Mouse (Mus musculus) stomach, embryonic 14.5 days (tissue): ENCODE results near the gene Reps2. TPM values are rescaled to one million over a fixed set of nuclear protein-coding genes. Genes with fewer than 3 reads are reported as not detected.
A peak's percentile ranks its signal among the peaks of the same experiment; 100 is the strongest.

Experiments
- ATAC-seq: fragments of 200-750 bp; cut with Nextera tagmentation; 2 replicates; pipeline ENCODE4 v1.8.0; 2017; ENCODE audit warnings: low read depth, moderate TSS enrichment; ENCODE audit not compliant: insufficient number of reproducible peaks, insufficient read depth, low FRiP score
- H3K27ac ChIP-seq: fragments of 300-500 bp; sonication (generic); 2 replicates; pipeline ENCODE4 v1.5.1; 2014; ENCODE audit warnings: mild to moderate bottlenecking, low read length, moderate library complexity, mixed read lengths
- H3K27me3 ChIP-seq: fragments of 300-500 bp; sonication (generic); 2 replicates; pipeline ENCODE4 v1.6.1; 2014; ENCODE audit warnings: low read length, control low read depth, mixed read lengths; ENCODE audit not compliant: control insufficient read depth, insufficient read depth
- H3K36me3 ChIP-seq: fragments of 300-500 bp; sonication (generic); 2 replicates; pipeline ENCODE4 v1.6.1; 2014; ENCODE audit warnings: mild to moderate bottlenecking, control low read depth, low read length, moderate library complexity, mixed read lengths; ENCODE audit not compliant: control insufficient read depth, insufficient read depth
- H3K4me1 ChIP-seq: fragments of 300-500 bp; sonication (generic); 2 replicates; pipeline ENCODE4 v1.6.1; 2014; ENCODE audit warnings: low read length, control low read depth, mixed read lengths; ENCODE audit not compliant: control insufficient read depth, insufficient read depth
- H3K4me2 ChIP-seq: fragments of 300-500 bp; sonication (generic); replicated peaks from 2 replicates; pipeline ENCODE4 v1.6.1; 2014; ENCODE audit warnings: low read depth, low read length, control low read depth
- H3K4me3 ChIP-seq: fragments of 300-500 bp; sonication (generic); 2 replicates; pipeline ENCODE4 v1.5.1; 2014; ENCODE audit warnings: low read depth, low read length, control low read depth
- H3K9ac ChIP-seq: fragments of 300-500 bp; sonication (generic); replicated peaks from 2 replicates; pipeline ENCODE4 v1.6.1; 2014; ENCODE audit warnings: low read depth, mild to moderate bottlenecking, control low read depth, low read length, moderate library complexity, mixed read lengths
- H3K9me3 ChIP-seq: fragments of 300-500 bp; sonication (generic); 2 replicates; pipeline ENCODE4 v1.6.1; 2016; ENCODE audit warnings: low read depth, low read length, control low read depth; ENCODE audit not compliant: control insufficient read depth
- WGBS: fragments of 180-500 bp; shearing (Covaris S2); extraction: QIAGEN DNeasy Blood & Tissue Kit; methylation state at CpG from one replicate; pipeline ENCODE4 v1.1.7; 2014; 5-methylcytosine and 5-hydroxymethylcytosine counted together
- polyA plus RNA-seq: library from polyadenylated mRNA; unstranded; fragments of >200 nt; fragmentation: Nextera tagmentation; extraction: Ambion mirVana; gene quantifications from 2 replicates; pipeline ENCODE4 v1.2.1, GENCODE M21; 2014

Reps2 gene
- polyA plus RNA-seq, 1 experiment from 2014 or later, result 3.2 TPM

DNA sequence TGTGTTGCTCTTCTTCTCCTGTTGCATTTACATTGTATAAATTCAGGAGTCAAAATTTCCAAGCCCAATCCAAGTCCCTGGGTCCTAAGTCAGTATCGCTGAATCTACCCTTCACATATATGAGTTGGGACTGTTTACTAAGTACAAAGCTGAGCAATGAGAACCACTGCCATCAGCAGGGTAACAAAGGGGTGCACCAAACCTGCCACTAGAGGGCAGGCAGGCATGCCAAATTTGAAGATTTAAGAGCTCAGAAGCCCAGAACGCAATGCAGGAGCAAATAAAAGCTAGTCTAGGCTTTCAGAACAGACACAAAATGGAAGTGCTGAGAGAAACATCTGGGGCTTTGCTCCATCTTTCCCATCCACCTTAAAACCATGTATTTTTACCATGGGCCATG lies 116.2 kb downstream of the Reps2 start:
- H3K27ac ChIP-seq, result no peak overlapping the region
- H3K9me3 ChIP-seq, result no peaks in the 10 kb centered on the region
- H3K27me3 ChIP-seq, result no peaks in the 10 kb centered on the region
- no peaks in the 10 kb centered on the region for H3K4me1 ChIP-seq
- no peak for ATAC-seq
- H3K9ac ChIP-seq, result no peak overlapping the region
- no peaks in the 10 kb centered on the region for H3K36me3 ChIP-seq
- no peak overlapping the region for H3K4me2 ChIP-seq
- H3K4me3 ChIP-seq, result no peak overlapping the region
- WGBS, result 38% methylated on average over 2 of the region's 2 CpGs

DNA sequence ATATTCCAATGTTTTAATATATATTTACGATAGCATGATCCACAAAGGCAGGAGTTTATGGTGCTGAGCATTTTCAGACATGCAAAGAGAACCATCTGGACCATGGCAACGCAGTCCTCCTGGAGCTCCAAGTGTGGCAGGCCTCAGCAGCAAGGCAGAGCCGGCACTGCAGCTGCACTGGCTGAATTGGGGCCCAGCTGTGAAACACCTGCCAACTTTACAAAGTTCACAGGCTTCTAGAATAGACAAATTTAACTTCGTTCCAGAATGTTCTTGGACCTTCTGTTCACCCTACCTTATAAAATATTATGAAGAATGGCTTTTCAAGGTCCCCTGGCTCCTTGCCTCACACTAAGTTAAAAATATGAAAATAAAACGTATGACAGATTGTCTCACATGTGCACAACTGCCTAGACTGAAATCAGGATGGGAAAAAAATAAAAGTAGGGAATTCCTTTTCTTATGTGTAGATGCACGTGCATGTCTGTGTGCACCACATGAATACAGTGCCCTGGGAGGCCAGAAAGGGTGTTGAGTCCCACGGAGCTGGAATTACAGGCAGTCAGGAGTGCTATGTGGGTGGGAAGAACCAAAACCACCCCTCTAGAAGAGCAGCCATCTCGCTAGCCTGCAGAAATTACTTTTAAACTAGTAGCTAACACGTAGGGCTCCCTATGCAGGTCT lies 121.5 kb downstream of the Reps2 start:
- 40% methylated on average over 9 of the region's 9 CpGs for WGBS
- peak; percentile 85; the same call in 1 of the 2 replicates for ATAC-seq
- Histone ChIP-seq H3K36me3 (no peaks in the 10 kb centered on the region), H3K27ac (peak overlapping the region; percentile 66), H3K4me1 (no peaks in the 10 kb centered on the region), H3K9ac (no peak overlapping the region), H3K27me3 (no peaks in the 10 kb centered on the region), H3K4me2 (no peak overlapping the region), H3K9me3 (no peaks in the 10 kb centered on the region), H3K4me3 (no peak overlapping the region)

DNA sequence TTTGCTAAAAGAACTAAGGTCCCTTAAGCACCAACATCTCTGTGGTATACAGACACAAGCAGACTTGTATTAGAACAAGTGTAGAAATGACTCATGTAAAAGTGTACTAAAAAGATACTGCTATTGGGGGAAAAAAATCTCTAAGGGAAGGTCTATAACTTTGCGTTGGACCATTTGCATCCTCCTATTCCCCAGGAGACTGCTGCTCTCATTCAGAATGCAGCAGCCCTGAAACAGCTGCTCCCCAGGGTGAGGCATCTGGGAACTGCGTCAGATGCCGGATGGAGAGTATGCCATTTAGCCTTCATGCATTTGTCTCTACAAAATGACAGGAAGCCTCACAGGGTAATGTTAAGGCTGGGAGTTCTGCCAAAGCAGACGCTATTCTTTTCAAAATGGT lies 122.3 kb downstream of the Reps2 start:
- no peak for ATAC-seq
- no peaks in the 10 kb centered on the region for H3K9me3 ChIP-seq
- H3K4me1 ChIP-seq, result no peaks in the 10 kb centered on the region
- H3K4me3 ChIP-seq, result no peak overlapping the region
- no peaks in the 10 kb centered on the region for H3K36me3 ChIP-seq
- H3K4me2 ChIP-seq, result no peak overlapping the region
- no peak overlapping the region for H3K9ac ChIP-seq
- H3K27me3 ChIP-seq, result no peaks in the 10 kb centered on the region
- 43% methylated on average over 4 of the region's 4 CpGs for WGBS
- no peak overlapping the region for H3K27ac ChIP-seq

DNA sequence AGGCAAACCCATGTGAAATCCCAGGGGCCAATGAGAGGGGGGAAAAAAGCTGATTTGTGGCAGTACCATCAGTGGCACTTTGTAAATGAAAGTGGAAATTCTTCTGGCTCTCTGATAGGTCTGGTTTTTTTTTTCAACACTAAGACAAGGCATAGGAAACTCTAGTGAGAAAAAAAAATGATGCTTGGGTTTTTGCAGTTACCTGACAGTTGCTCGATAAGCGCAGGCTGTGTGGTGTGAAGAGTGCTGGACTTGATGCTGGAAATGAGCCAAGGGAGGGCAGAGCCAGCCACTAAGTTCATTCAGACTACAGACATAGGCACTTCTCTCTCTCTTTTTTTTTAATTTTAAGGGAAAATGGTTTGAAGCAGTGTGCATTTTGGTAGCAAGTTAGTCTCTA lies 123.1 kb downstream of the Reps2 start:
- no peak for ATAC-seq
- H3K27ac ChIP-seq, result no peak overlapping the region
- no peaks in the 10 kb centered on the region for H3K4me1 ChIP-seq
- H3K4me3 ChIP-seq, result no peak overlapping the region
- H3K36me3 ChIP-seq, result no peaks in the 10 kb centered on the region
- no peaks in the 10 kb centered on the region for H3K9me3 ChIP-seq
- H3K9ac ChIP-seq, result no peak overlapping the region
- no peak overlapping the region for H3K4me2 ChIP-seq
- no peaks in the 10 kb centered on the region for H3K27me3 ChIP-seq
- WGBS, result 66% methylated on average over 2 of the region's 2 CpGs

DNA sequence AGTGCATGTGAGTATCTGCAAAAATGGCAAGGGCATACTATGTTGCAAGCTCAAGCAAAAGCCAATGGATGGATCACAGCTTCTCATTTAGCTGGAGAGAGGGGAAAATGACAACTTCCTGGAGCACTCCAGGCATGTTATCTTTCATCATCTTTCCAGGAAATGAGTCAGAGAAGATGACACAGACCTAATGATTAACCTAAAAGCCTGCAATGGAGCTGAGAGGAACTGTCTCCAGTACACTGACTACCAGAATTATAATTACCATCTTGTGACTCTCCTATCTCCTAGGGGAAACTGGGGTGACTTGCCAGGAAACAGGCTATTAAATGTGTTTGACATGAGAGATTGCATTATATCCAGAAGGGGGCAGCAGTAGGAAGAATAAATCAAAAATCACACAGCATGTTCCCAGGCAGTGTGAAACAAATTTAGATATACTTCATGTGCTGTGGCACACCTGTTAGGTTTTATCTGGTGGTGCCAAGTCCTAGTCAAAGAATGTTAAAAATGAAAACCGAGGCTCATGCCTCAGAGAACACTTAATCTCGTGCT lies 132.9 kb downstream of the Reps2 start:
- Histone ChIP-seq H3K27me3 (no peaks in the 10 kb centered on the region), H3K9me3 (no peaks in the 10 kb centered on the region), H3K9ac (no peak overlapping the region), H3K27ac (no peak overlapping the region), H3K36me3 (no peaks in the 10 kb centered on the region), H3K4me2 (no peak overlapping the region), H3K4me3 (no peak overlapping the region), H3K4me1 (no peaks in the 10 kb centered on the region)
- ATAC-seq, result no peak
- WGBS, result 42% methylated on average over 2 of the region's 2 CpGs

DNA sequence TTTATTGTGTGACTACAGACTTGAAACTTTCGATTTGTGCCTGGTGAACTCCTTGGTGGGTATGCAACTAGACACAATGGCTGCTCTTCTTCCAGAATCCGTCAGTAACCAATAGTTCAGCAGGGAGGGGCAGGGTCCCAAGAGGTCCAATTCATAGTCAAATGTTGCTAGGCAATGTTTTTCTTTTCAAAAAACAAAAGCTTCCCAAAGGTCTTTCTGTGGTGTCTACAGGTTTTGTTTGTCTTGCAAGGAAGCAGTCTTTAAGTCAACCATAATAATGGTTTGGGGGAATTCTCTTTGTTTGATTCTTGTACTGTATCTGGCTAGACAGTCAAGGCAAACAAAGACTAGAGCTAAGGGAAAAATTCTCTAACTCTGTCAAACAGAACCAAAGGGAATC lies 138.3 kb downstream of the Reps2 start:
- Histone ChIP-seq H3K36me3 (no peaks in the 10 kb centered on the region), H3K9me3 (no peaks in the 10 kb centered on the region), H3K4me2 (no peak overlapping the region), H3K27me3 (no peaks in the 10 kb centered on the region), H3K4me3 (no peak overlapping the region), H3K9ac (no peak overlapping the region), H3K27ac (no peak overlapping the region), H3K4me1 (no peaks in the 10 kb centered on the region)
- WGBS, result 58% methylated on average over 2 of the region's 2 CpGs
- no peak for ATAC-seq

DNA sequence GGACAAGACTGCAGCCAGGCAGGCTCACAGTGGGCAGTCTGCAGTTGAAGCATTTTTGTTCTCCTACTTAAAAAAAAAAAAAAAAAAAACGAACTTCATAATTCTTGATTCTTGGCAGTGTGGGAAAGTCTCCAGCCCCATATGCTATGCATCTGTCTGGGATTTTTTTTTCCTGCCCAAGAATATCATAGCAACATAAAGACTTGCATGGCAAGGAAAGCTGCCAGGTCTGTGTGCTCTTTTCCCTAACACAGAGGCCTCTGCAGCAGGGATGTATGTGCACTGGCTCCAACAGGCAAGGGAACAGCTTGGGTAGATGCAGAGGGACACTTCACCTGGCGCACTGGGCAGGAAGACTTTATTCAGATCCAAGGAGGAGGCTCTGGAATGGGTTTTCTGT lies 140.0 kb downstream of the Reps2 start:
- no peaks in the 10 kb centered on the region for H3K36me3 ChIP-seq
- H3K27ac ChIP-seq, result no peak overlapping the region
- no peak overlapping the region for H3K9ac ChIP-seq
- no peaks in the 10 kb centered on the region for H3K9me3 ChIP-seq
- H3K4me1 ChIP-seq, result no peaks in the 10 kb centered on the region
- no peak overlapping the region for H3K4me2 ChIP-seq
- no peak for ATAC-seq
- no peak overlapping the region for H3K4me3 ChIP-seq
- no peaks in the 10 kb centered on the region for H3K27me3 ChIP-seq
- WGBS, result 62% methylated on average over 2 of the region's 2 CpGs

DNA sequence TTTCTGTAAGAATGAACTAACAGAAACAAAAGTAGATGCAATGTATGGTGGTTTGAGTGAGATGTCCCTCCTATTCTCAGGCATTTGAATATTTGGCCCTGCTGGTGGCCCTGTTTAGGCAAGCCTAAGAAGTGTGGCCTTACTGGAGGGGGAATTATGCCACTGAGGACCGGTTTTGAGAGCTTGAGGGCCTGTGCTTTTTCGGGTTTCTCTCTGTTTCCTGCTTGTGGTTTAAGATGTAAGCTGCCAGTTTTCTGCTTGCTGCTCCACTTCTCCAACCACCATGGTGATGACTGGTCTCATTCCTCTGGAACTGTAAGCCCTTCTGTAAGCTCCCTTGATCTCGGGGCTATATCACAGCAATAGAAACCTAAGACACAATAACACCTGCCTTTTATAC lies 142.5 kb downstream of the Reps2 start:
- H3K9me3 ChIP-seq, result no peaks in the 10 kb centered on the region
- ATAC-seq, result no peak
- H3K4me3 ChIP-seq, result no peak overlapping the region
- H3K36me3 ChIP-seq, result no peaks in the 10 kb centered on the region
- H3K27me3 ChIP-seq, result no peaks in the 10 kb centered on the region
- no peaks in the 10 kb centered on the region for H3K4me1 ChIP-seq
- WGBS, result 74% methylated on average over 3 of the region's 3 CpGs
- H3K4me2 ChIP-seq, result no peak overlapping the region
- no peak overlapping the region for H3K27ac ChIP-seq
- H3K9ac ChIP-seq, result no peak overlapping the region

DNA sequence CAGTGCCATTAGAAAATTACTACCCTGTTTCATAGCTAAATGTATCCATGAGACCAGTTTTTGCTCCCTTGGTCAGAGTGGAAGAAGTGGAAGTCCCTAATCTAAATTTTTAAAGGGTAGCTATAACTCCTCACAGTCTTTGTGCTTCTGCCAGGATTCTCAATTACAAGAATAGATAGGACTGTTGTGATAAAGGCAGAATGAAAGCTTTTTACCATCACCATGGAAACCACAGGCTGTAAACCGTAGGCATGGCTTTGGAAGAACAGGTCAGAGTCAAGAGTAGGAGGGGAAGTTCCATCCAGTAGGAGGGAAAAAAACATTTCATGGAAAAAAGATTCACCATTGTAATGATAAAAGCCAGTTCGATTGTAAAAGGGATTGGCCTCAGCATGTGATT lies 147.0 kb downstream of the Reps2 start:
- Histone ChIP-seq H3K36me3 (no peaks in the 10 kb centered on the region), H3K27ac (no peak overlapping the region), H3K4me3 (no peak overlapping the region), H3K9me3 (no peaks in the 10 kb centered on the region), H3K4me1 (no peaks in the 10 kb centered on the region), H3K4me2 (no peak overlapping the region), H3K27me3 (no peaks in the 10 kb centered on the region), H3K9ac (no peak overlapping the region)
- ATAC-seq, result no peak
- WGBS, result 58% methylated on average over 2 of the region's 2 CpGs
